Mouse (Mus musculus) megakaryocyte, embryonic 14.5 days (primary cell): ENCODE results near the gene Rmnd1. TPM values are rescaled to one million over a fixed set of nuclear protein-coding genes. Genes with fewer than 3 reads are reported as not detected.
A peak's percentile ranks its signal among the peaks of the same experiment; 100 is the strongest.
"Not testable (repeated sequence)": the region's sequence is repeated elsewhere in the genome, so short reads cannot be mapped to it uniquely, and the experiment has no call there.

Experiments
- H3K27me3 ChIP-seq: replicated peaks from 2 replicates; pipeline ENCODE3; 2012; ENCODE audit warnings: inconsistent platforms
- H3K36me3 ChIP-seq: replicated peaks from 2 replicates; pipeline ENCODE3; 2012; ENCODE audit warnings: low read length, inconsistent platforms, mixed read lengths
- H3K4me1 ChIP-seq: 2 replicates; pipeline ENCODE4 v1.6.1; 2012; ENCODE audit warnings: inconsistent platforms
- H3K4me3 ChIP-seq: replicated peaks from 2 replicates; pipeline ENCODE3; 2012; ENCODE audit warnings: moderate library complexity, mild to moderate bottlenecking, inconsistent platforms
- H3K9me3 ChIP-seq: 2 replicates; pipeline ENCODE4 v1.6.1; 2012; ENCODE audit warnings: inconsistent platforms
- FLI1 ChIP-seq: IDR thresholded peaks from 2 replicates; pipeline ENCODE4 v1.6.1; 2012; ENCODE audit warnings: low read length, inconsistent platforms, mixed read lengths
- GATA1 ChIP-seq: IDR thresholded peaks from 3 replicates; pipeline ENCODE4 v1.6.1; 2012; ENCODE audit warnings: mixed read lengths, low read length, inconsistent platforms, borderline replicate concordance
- polyA plus RNA-seq: library from polyadenylated mRNA; stranded (reverse); fragments of >175 nt; gene quantifications from 2 replicates; pipeline ENCODE4 v1.2.3, GENCODE M21; 2012; ENCODE audit warnings: low replicate concordance; ENCODE audit not compliant: insufficient read depth

The Rmnd1 gene
- polyA plus RNA-seq, 1 experiment = 2.3 TPM

DNA sequence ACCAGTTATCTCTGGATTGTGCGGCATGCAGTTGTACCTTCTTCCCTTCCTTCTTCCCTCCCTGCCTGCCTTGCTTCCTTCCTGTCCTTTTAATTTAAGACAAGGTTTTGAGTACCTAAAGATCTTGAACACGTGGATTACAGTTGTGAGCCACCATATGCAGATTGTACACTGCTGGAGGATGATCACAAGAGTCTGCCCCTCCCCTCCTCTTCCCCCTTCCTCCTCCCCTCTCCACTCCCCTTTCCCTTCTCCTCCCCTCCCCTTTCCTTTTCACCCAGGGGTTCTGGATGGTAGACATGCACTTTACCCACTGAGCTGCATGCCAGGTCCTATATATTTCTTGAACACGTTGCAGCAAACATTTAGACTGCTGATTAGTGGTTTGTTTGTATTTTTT, 3.2 kb upstream of the Rmnd1 start:
- Histone ChIP-seq H3K9me3 (no peaks in the 10 kb centered on the region), H3K4me3 (peak overlapping the region; percentile 69), H3K4me1 (peaks cover 69% of the 10 kb centered on the region), H3K36me3 (peaks cover 58% of the 10 kb centered on the region), H3K27me3 (no peaks in the 10 kb centered on the region)
- TF ChIP-seq GATA1 = no peak
- TF ChIP-seq FLI1 = no peak

DNA sequence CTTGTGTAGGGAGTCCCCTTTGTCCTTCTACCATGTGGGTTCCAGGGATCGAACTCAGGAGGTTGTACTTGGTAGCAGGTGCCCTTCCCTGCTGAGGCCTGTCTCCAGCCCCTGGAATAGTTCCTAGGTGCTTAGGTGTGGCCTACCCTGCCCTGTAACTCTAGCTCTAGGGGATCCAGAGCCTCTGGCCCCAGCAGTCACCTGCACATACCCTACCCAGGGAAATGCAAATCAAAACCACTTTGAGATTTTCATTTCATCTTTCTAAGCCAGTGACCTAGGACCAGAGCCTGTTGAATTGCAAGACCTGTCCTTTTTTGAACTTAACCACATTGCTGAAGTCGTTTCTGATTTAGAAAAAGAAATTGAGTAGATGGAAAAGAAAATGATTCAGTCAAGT, 1.7 kb upstream of the Rmnd1 start:
- H3K4me3 ChIP-seq = peak overlapping the region; percentile 95
- not testable (repeated sequence) for H3K9me3 ChIP-seq, H3K27me3 ChIP-seq
- peaks cover 84% of the 10 kb centered on the region for H3K4me1 ChIP-seq
- peaks cover 53% of the 10 kb centered on the region for H3K36me3 ChIP-seq

DNA sequence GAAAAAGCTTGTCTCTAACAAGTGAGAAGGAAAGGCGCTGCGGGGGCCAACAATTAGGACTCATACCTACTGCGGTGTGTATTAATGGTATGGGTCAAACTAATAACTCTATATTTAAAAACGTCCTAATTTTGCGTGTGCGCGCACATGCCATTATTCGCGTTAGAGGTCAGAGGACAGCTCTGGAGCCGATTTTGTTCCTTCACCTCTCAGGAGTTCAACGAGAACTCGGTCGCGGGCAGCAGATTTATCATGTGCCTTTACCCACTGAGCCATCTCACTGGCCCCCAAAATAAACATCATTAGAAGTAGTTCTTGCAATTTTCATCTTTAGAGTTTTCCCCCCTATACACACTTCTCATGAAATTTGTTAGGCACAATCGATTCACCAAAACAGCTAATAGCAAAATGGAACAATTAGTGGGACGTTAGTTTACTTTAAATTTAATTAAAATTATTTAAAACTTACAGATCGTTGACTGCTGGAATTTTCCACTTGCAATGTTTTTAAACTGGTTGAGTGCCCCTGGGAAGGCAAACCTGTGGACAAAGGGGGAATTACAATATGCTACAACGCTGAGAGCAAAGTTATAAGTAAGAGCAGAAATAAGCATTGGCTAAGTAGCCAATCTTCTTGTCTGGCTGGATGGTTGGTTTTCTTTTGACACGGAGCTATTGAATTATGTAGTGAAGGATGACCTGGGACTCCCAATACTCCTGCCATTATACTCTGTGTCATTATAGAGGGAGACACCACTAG, 988 bp upstream of the Rmnd1 start:
- Histone ChIP-seq H3K4me3 (peak overlapping the region; percentile 95), H3K9me3 (no peaks in the 10 kb centered on the region), H3K4me1 (peaks cover 81% of the 10 kb centered on the region), H3K36me3 (peaks cover 53% of the 10 kb centered on the region), H3K27me3 (no peaks in the 10 kb centered on the region)
- TF ChIP-seq FLI1 = no peak

DNA sequence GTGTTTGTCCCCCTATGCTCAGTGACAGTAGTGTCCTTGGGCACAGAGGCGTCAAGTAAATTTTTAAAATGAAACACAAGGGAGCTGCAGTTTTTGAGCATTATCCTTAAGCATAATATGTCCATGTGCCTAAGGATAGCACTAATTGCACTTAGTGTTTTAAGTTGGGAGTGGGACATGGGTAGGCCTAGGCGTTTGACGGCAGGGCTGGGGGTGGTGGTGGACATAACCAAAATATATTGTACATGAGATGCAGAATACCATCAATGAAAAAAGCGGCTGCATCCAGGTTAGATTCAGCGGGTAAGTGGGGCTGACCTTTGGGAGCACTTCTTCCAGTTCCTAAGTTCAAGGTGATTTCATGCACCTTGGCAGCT, 454 bp downstream of the Rmnd1 start:
- Histone ChIP-seq H3K27me3 (no peaks in the 10 kb centered on the region), H3K4me1 (peaks cover 67% of the 10 kb centered on the region), H3K36me3 (peaks cover 49% of the 10 kb centered on the region), H3K9me3 (no peaks in the 10 kb centered on the region), H3K4me3 (peak overlapping the region; percentile 95)
- no peak for TF ChIP-seq FLI1

DNA sequence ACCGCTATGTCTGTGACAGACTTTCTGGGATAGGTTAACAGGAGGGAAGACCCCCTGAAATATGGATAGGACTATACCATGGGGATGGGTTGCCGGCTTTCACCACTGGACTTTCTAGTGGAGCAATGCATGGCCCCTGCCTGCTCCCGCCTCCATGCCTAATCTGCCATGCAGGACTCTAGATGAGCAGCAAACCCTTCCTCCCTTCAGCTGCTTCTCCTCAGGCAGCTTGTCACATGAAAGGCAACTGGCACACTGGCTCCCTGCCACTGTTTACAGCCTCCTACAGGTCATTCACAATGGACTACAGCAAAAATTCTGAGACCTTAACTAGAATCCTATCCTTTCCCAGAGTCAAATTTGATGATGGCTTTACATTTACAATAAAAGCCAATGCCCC, 1.4 kb downstream of the Rmnd1 start:
- peaks cover 50% of the 10 kb centered on the region for H3K36me3 ChIP-seq
- H3K9me3 ChIP-seq = no peaks in the 10 kb centered on the region
- TF ChIP-seq FLI1 (no peak), GATA1 (no peak)
- no peaks in the 10 kb centered on the region for H3K27me3 ChIP-seq
- peak overlapping the region; percentile 95 for H3K4me3 ChIP-seq
- H3K4me1 ChIP-seq = peaks cover 60% of the 10 kb centered on the region

DNA sequence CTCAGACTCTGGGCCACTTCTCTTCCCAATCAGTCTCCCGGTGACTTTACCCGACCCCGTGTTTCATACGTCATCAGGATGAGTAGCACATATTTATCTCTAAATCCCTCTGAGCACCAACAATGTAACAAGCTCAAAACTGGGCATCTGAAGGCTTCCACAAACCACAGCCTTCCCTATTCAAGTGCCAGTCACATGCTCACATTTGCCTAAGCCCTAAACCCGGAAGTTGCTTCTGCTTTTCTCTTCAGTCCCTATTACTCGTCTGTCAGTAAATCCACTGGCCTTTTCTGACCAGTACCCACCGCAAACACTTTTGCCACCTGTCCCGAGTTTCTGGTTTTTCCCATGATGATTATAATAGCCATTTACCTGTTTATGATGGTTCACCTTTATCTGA, 1.8 kb downstream of the Rmnd1 start:
- peaks cover 50% of the 10 kb centered on the region for H3K36me3 ChIP-seq
- H3K27me3 ChIP-seq = no peaks in the 10 kb centered on the region
- TF ChIP-seq FLI1 = no peak
- no peak for TF ChIP-seq GATA1
- H3K4me1 ChIP-seq = peaks cover 60% of the 10 kb centered on the region
- peak overlapping the region; percentile 95 for H3K4me3 ChIP-seq
- H3K9me3 ChIP-seq = no peaks in the 10 kb centered on the region

DNA sequence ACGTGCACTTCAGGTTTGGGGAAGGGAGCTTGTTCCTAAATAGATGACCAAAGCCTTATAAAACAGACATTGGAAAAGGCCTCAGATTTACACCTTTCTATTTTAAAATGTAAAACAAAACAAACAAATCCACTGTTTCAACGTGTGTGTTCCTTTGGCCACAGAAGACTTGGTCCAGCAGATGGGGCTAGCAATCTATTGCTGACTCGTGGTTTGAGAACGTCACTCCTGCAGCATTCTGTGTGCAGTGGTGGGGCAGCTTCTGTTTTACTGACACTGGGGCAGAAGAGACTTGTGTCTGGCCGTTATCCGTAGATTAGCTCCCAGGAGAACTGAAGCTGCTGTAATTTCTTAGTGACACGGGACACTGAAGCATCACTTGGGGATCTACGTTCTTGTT, 6.9 kb downstream of the Rmnd1 start:
- Histone ChIP-seq H3K4me1 (peaks cover 50% of the 10 kb centered on the region), H3K4me3 (no peak overlapping the region), H3K9me3 (no peaks in the 10 kb centered on the region), H3K27me3 (no peaks in the 10 kb centered on the region), H3K36me3 (peaks cover 90% of the 10 kb centered on the region)
- TF ChIP-seq FLI1 (no peak), GATA1 (no peak)

DNA sequence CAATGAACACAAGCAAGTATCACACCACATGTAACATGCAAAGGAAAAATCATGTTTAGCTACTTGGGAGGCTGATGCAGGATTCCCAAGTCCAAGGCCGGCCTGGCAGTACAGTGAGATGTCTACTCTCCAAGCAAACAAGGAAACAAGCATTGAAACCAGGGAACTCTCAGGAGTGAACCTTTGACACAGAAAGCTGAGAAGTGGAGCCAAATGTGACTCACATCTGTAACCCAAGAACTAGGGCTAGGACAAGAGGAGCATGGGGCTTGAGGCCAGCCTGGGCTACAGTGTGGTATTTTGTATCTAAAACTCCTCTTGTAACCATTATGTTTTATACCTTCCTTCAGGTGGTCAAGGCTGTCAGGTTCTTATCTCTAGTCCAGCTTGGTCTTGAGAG, 25.0 kb downstream of the Rmnd1 start:
- TF ChIP-seq GATA1 (no peak), FLI1 (no peak)
- Histone ChIP-seq H3K9me3 (no peaks in the 10 kb centered on the region), H3K36me3 (peaks cover 90% of the 10 kb centered on the region)

DNA sequence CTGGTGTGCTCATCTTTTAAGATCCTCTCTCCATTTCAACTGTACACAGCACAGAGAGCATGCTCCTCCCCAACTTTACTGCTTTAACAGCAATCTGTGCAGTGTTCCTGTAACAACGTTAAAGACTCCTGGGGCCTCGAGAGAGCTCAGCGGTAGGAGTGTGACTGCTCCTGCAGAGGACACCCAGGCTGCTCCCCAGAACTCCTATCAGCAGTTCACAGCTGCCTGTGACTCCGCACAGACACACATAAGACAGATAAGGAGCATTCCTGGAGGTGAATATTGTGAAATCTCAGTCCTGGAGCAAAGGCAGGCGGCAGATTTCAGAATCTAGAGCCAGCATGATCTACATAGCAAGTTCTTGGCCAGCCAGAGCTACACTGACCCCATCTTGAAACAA, 26.7 kb downstream of the Rmnd1 start:
- H3K4me1 ChIP-seq = peaks cover 8% of the 10 kb centered on the region
- H3K4me3 ChIP-seq = no peak overlapping the region
- no peaks in the 10 kb centered on the region for H3K27me3 ChIP-seq
- H3K9me3 ChIP-seq = no peaks in the 10 kb centered on the region
- TF ChIP-seq FLI1 (no peak), GATA1 (no peak)
- peaks cover 89% of the 10 kb centered on the region for H3K36me3 ChIP-seq

More for the DNA sequence above, 25.0 kb downstream of the Rmnd1 start:
- H3K4me3 ChIP-seq = no peak overlapping the region
- H3K4me1 ChIP-seq = peaks cover 8% of the 10 kb centered on the region
- no peaks in the 10 kb centered on the region for H3K27me3 ChIP-seq

DNA sequence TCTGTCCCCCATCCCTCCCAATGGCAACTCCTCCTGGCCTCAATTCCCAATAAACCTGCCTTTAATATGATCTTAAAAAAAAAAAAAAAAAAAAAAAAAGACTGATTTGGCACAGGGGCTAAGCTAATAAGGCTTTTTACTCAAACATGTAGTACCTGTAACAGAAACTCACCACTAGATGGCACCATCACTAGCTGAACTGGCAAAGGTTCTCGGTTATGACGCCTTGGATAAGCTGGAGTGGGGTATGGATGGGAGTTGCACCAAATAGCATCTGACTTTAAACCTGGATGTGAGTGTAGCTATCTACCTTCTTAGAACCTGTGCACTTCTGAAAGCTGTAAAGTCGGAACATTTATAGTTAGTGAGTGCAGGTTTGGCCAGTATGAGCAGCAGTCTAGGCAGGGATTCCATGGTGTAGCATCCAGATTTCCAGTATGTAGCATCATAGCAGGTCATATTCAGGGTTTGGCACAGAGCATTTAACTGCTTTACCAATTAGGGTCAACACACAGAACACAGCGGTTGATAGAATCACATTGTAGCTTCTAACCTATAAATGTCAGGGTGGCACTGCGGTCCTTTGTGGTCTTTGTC, 27.2 kb downstream of the Rmnd1 start:
- no peak for TF ChIP-seq GATA1
- no peak for TF ChIP-seq FLI1
- no peaks in the 10 kb centered on the region for H3K9me3 ChIP-seq
- H3K36me3 ChIP-seq = peaks cover 89% of the 10 kb centered on the region

More for the DNA sequence above, 27.2 kb downstream of the Rmnd1 start:
- Histone ChIP-seq H3K27me3 (no peaks in the 10 kb centered on the region), H3K4me3 (no peak overlapping the region), H3K4me1 (peaks cover 8% of the 10 kb centered on the region)
